Mouse (Mus musculus) small intestine, adult 2 months (tissue): Measurements from ENCODE around the gene Chmp6.

ENCODE experiments used
- CTCF ChIP-seq: fragments of 200-500 bp; IDR thresholded peaks from 2 replicates; pipeline ENCODE4 v1.5.1; 2012; ENCODE audit warnings: low read depth, mild to moderate bottlenecking, control low read depth, inconsistent platforms, low read length, moderate library complexity, mixed read lengths; ENCODE audit not compliant: insufficient replicate concordance, insufficient read length; ENCODE audit errors: extremely low read depth
- POLR2A ChIP-seq: fragments of 200-500 bp; IDR thresholded peaks from 2 replicates; pipeline ENCODE4 v1.6.1; 2012; ENCODE audit warnings: low read depth, mild to moderate bottlenecking, control low read depth, inconsistent platforms, low read length, moderate library complexity

GRCm38 (mm10) chr11:119948305-119948704 lies 35.1 kb downstream of the Chmp6 start:
- no peak for TF ChIP-seq CTCF
- TF ChIP-seq POLR2A = no peak
